Mouse (Mus musculus): ENCODE results near the gene Gm12394.
"Not testable (repeated sequence)": the region's sequence is repeated elsewhere in the genome, so short reads cannot be mapped to it uniquely, and the experiment has no call there.

GRCm38 (mm10) chr4:42856671-42857070 lies at the start of gene Gm12394:
- not testable (repeated sequence) for TF ChIP-seq CTCF (IDR thresholded peaks at IDR 0.05; ENCODE audit: control insufficient read depth, insufficient read depth, insufficient replicate concordance, low read depth, low read length); POLR2A (IDR thresholded peaks at IDR 0.05; ENCODE audit: control insufficient read depth, low read depth, low read length)
